Comparison of ENCODE assay signal across 18 mouse cellular contexts in genomic region chr10:61972041-61972440, GRCm38 (mm10). TPM values are rescaled to one million over a fixed set of nuclear protein-coding genes. Genes with fewer than 3 reads are reported as not detected.
DNase-seq lines count a peak whose midpoint lies in the region; ATAC-seq and TF ChIP-seq lines count a peak whose summit lies in the region.
"Had no signal": no experiment of that assay in that cellular context is flagged by ENCODE, and none has a peak within 500 bp of the region (broad histone marks: within the 10 kb centered on the region; RNA-seq: fewer than 3 reads in every experiment).

No protein-coding gene starts in this region.

- H3K4me3 ChIP-seq in forebrain, embryonic 14.5 days (ENCODE audit: low read depth, low read length), result no peak overlapping the region
- H3K4me3 ChIP-seq in forebrain, postnatal 0 days (ENCODE audit: low read depth, low read length), result no peak overlapping the region
- H3K4me3 ChIP-seq in kidney, postnatal 0 days (replicated peaks; ENCODE audit: low read depth, low read length), result no peak overlapping the region
- no peak overlapping the region for H3K4me3 ChIP-seq in neural tube, embryonic 14.5 days (ENCODE audit: low read depth, low read length)
- no peak overlapping the region for H3K4me3 ChIP-seq in neural tube, embryonic 15.5 days (replicated peaks)
- H3K4me3 ChIP-seq: heart, adult 2 months; hindbrain, embryonic 12.5 days; intestine, embryonic 15.5 days; neural tube, embryonic 12.5 days had no signal

- DNase-seq in forebrain, embryonic 14.5 days (ENCODE audit: low spot score), result peak; percentile 12
- DNase-seq in forebrain, postnatal 0 days, result no peak
- DNase-seq in kidney, postnatal 0 days (ENCODE audit: low spot score), result no peak
- no peak for DNase-seq in kidney, postnatal 14 days
- DNase-seq in left cerebral cortex, postnatal 14 days (ENCODE audit: low spot score in 2 of 2), result no peak
- DNase-seq: adrenal gland, postnatal 36 days; B cell, adult 2 months; gastrocnemius, postnatal 10 days; heart, adult 2 months; heart, postnatal 10 days; layer of hippocampus, postnatal 36 days; thymus, postnatal 4 days had no signal

- no peaks in the 10 kb centered on the region for H3K4me1 ChIP-seq in forebrain, embryonic 14.5 days (ENCODE audit: control insufficient read depth, insufficient read depth, low read length)
- H3K4me1 ChIP-seq in forebrain, postnatal 0 days (ENCODE audit: insufficient read depth), result no peaks in the 10 kb centered on the region
- no peaks in the 10 kb centered on the region for H3K4me1 ChIP-seq in kidney, postnatal 0 days (replicated peaks; ENCODE audit: insufficient read depth, low read length)
- no peaks in the 10 kb centered on the region for H3K4me1 ChIP-seq in neural tube, embryonic 14.5 days (ENCODE audit: control insufficient read depth, insufficient read depth, low read length)
- H3K4me1 ChIP-seq in neural tube, embryonic 15.5 days, result peaks cover 6% of the 10 kb centered on the region; the same call in 1 of the 2 replicates
- H3K4me1 ChIP-seq: intestine, embryonic 15.5 days; neural tube, embryonic 12.5 days had no signal

- no peaks in the 10 kb centered on the region for H3K36me3 ChIP-seq in forebrain, embryonic 14.5 days (ENCODE audit: control insufficient read depth, insufficient read depth, low read length)
- no peaks in the 10 kb centered on the region for H3K36me3 ChIP-seq in forebrain, postnatal 0 days (ENCODE audit: insufficient read depth)
- H3K36me3 ChIP-seq in kidney, postnatal 0 days (ENCODE audit: insufficient read depth, low read length), result no peaks in the 10 kb centered on the region
- H3K36me3 ChIP-seq in neural tube, embryonic 14.5 days (ENCODE audit: control insufficient read depth, insufficient read depth, low read length), result no peaks in the 10 kb centered on the region
- no peaks in the 10 kb centered on the region for H3K36me3 ChIP-seq in neural tube, embryonic 15.5 days
- H3K36me3 ChIP-seq: hindbrain, embryonic 12.5 days; intestine, embryonic 15.5 days; neural tube, embryonic 12.5 days had no signal

- intact Hi-C loops in left cerebral cortex, postnatal 14 days (cut with DNase I), result no loop called here

- no peak for TF ChIP-seq CTCF in forebrain, postnatal 0 days (IDR thresholded peaks at IDR 0.05; ENCODE audit: low read depth)
- TF ChIP-seq CTCF in kidney, postnatal 0 days (IDR thresholded peaks at IDR 0.05; ENCODE audit: low read depth), result no peak

- no peaks in the 10 kb centered on the region for H3K9me3 ChIP-seq in forebrain, embryonic 14.5 days (replicated peaks; ENCODE audit: control insufficient read depth, low read length)
- H3K9me3 ChIP-seq in forebrain, postnatal 0 days (ENCODE audit: low read length), result no peaks in the 10 kb centered on the region
- no peaks in the 10 kb centered on the region for H3K9me3 ChIP-seq in kidney, postnatal 0 days (replicated peaks; ENCODE audit: low read length)
- no peaks in the 10 kb centered on the region for H3K9me3 ChIP-seq in neural tube, embryonic 14.5 days (ENCODE audit: control insufficient read depth, low read length)
- no peaks in the 10 kb centered on the region for H3K9me3 ChIP-seq in neural tube, embryonic 15.5 days (replicated peaks)
- H3K9me3 ChIP-seq: hindbrain, embryonic 12.5 days; intestine, embryonic 15.5 days; neural tube, embryonic 12.5 days had no signal

- H3K27me3 ChIP-seq in forebrain, embryonic 14.5 days (replicated peaks; ENCODE audit: control insufficient read depth, insufficient read depth, low read length), result peaks cover 14% of the 10 kb centered on the region
- peaks cover 13% of the 10 kb centered on the region for H3K27me3 ChIP-seq in forebrain, postnatal 0 days (ENCODE audit: insufficient read depth, low read length)
- H3K27me3 ChIP-seq in kidney, postnatal 0 days (ENCODE audit: insufficient read depth, low read length), result no peaks in the 10 kb centered on the region
- peaks cover 5% of the 10 kb centered on the region; the same call in 1 of the 2 replicates for H3K27me3 ChIP-seq in neural tube, embryonic 14.5 days (ENCODE audit: control insufficient read depth, insufficient read depth, low read length)
- peaks cover 38% of the 10 kb centered on the region for H3K27me3 ChIP-seq in neural tube, embryonic 15.5 days (replicated peaks)

- 18% methylated on average over 4 of the region's 4 CpGs for WGBS in forebrain, embryonic 14.5 days
- 21% methylated on average over 4 of the region's 4 CpGs for whole genome bisulfite sequencing in forebrain, postnatal 0 days
- WGBS in kidney, postnatal 0 days, result 8% methylated on average over 4 of the region's 4 CpGs
- WGBS in neural tube, embryonic 14.5 days, result 23% methylated on average over 4 of the region's 4 CpGs
- 15% methylated on average over 4 of the region's 4 CpGs for WGBS in neural tube, embryonic 15.5 days

- no peak for ATAC-seq in forebrain, embryonic 14.5 days
- no peak for ATAC-seq in forebrain, postnatal 0 days
- ATAC-seq in kidney, postnatal 0 days (replicated peaks; ENCODE audit: low FRiP score, low read depth), result peak; percentile 26; the same call in 1 of the 2 replicates
- ATAC-seq in neural tube, embryonic 14.5 days (ENCODE audit: low read depth), result peak; percentile 63; the same call in 1 of the 2 replicates
- ATAC-seq in neural tube, embryonic 15.5 days (ENCODE audit: low FRiP score), result no peak
- ATAC-seq: intestine, embryonic 15.5 days had no signal

- H3K9ac ChIP-seq in forebrain, embryonic 14.5 days (ENCODE audit: low read length), result no peak overlapping the region
- no peak overlapping the region for H3K9ac ChIP-seq in forebrain, postnatal 0 days
- no peak overlapping the region for H3K9ac ChIP-seq in kidney, postnatal 0 days (ENCODE audit: low read depth, low read length)
- no peak overlapping the region for H3K9ac ChIP-seq in neural tube, embryonic 14.5 days (replicated peaks; ENCODE audit: low read depth, low read length)
- H3K9ac ChIP-seq in neural tube, embryonic 15.5 days (replicated peaks), result no peak overlapping the region
- H3K9ac ChIP-seq: hindbrain, embryonic 12.5 days; intestine, embryonic 15.5 days; liver, embryonic 14.5 days; neural tube, embryonic 12.5 days had no signal

- H3K27ac ChIP-seq in forebrain, embryonic 14.5 days (ENCODE audit: low read depth, low read length), result no peak overlapping the region
- H3K27ac ChIP-seq in forebrain, postnatal 0 days (ENCODE audit: low read depth, low read length), result no peak overlapping the region
- no peak overlapping the region for H3K27ac ChIP-seq in kidney, postnatal 0 days
- no peak overlapping the region for H3K27ac ChIP-seq in neural tube, embryonic 14.5 days (ENCODE audit: low read depth, low read length)
- H3K27ac ChIP-seq in neural tube, embryonic 15.5 days (replicated peaks), result no peak overlapping the region
- H3K27ac ChIP-seq: heart, adult 2 months; hindbrain, embryonic 12.5 days; intestine, embryonic 15.5 days; liver, embryonic 14.5 days; neural tube, embryonic 12.5 days had no signal

- H3K4me2 ChIP-seq in forebrain, embryonic 14.5 days (ENCODE audit: low read length), result no peak overlapping the region
- no peak overlapping the region for H3K4me2 ChIP-seq in forebrain, postnatal 0 days (ENCODE audit: low read depth)
- no peak overlapping the region for H3K4me2 ChIP-seq in kidney, postnatal 0 days (ENCODE audit: low read length)
- H3K4me2 ChIP-seq in neural tube, embryonic 14.5 days (ENCODE audit: low read depth, low read length), result no peak overlapping the region
- no peak overlapping the region for H3K4me2 ChIP-seq in neural tube, embryonic 15.5 days
- H3K4me2 ChIP-seq: hindbrain, embryonic 12.5 days; intestine, embryonic 15.5 days; neural tube, embryonic 12.5 days had no signal

RNA-seq across cellular contexts. Expression of gene Col13a1, which starts 6.9 kb away (rescaled TPM):
- 0.41 and 1.3 TPM in 2 replicates for polyA plus RNA-seq in forebrain, embryonic 14.5 days (2014; fragmentation: Nextera tagmentation; extraction: Ambion mirVana)
- 2.4 and 3.7 TPM in 2 replicates for total RNA-seq in forebrain, postnatal 0 days (2014; rRNA removed)
- polyA plus RNA-seq in forebrain, postnatal 0 days (2015; fragmentation: Nextera tagmentation; extraction: Ambion mirVana), result 1.1 and 1.6 TPM in 2 replicates
- polyA plus RNA-seq in kidney, postnatal 0 days (2015; fragmentation: Nextera tagmentation; extraction: Ambion mirVana), result 5.8 and 7.3 TPM in 2 replicates
- 0.31 and 3.2 TPM in 2 replicates for polyA plus RNA-seq in neural tube, embryonic 14.5 days (2014; fragmentation: Nextera tagmentation; extraction: Ambion mirVana)
- polyA plus RNA-seq in neural tube, embryonic 15.5 days (2015; fragmentation: Nextera tagmentation; extraction: Ambion mirVana), result 3.5 and 4.3 TPM in 2 replicates
- 1 to 10 TPM; 2.4 TPM for total RNA-seq in left cerebral cortex, postnatal 14 days (2021)

Comparison
In these comparisons a context has a peak if more than half of its experiments do, and no peak if none do; other contexts are left out.
1. ATAC-seq: peak in kidney, postnatal 0 days (single experiment) and neural tube, embryonic 14.5 days (single experiment); none in forebrain, embryonic 14.5 days (single experiment), forebrain, postnatal 0 days (single experiment) and neural tube, embryonic 15.5 days (single experiment).